Mouse (Mus musculus) olfactory bulb, adult 2 months (tissue): Measurements from ENCODE around the gene Rap1gap2.

Experiments
- CTCF ChIP-seq: fragments of 200-500 bp; IDR thresholded peaks from 2 replicates; pipeline ENCODE4 v1.5.1; 2012; ENCODE audit warnings: low read depth, mild to moderate bottlenecking, low read length, moderate library complexity; ENCODE audit not compliant: insufficient read depth
- POLR2A ChIP-seq: fragments of 200-500 bp; IDR thresholded peaks from 2 replicates; pipeline ENCODE4 v1.6.1; 2012; ENCODE audit warnings: mild to moderate bottlenecking, low read depth, low read length, moderate library complexity; ENCODE audit not compliant: insufficient read depth

DNA sequence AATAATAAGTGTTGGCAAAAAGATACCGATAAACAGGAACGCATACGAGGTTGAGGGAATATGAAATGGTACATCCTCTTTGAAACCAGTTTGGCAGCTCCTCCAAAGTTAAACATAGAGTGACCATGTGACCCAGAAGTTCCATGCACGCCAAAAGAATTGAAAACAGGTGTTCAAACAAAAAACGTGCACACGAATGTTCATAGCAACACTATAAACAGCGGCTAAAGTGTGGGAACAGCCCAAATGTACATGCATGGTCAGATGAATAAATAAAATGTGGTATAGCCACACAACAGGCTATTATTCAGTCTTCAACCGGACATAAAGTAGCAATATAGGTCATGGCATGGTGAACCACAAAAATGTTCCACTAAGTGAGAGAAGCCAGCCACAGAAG, 108.2 kb downstream of the Rap1gap2 start:
- TF ChIP-seq POLR2A: no peak
- TF ChIP-seq CTCF: no peak
